Mouse (Mus musculus): Measurements from ENCODE around the gene Tuba1a.

DNA sequence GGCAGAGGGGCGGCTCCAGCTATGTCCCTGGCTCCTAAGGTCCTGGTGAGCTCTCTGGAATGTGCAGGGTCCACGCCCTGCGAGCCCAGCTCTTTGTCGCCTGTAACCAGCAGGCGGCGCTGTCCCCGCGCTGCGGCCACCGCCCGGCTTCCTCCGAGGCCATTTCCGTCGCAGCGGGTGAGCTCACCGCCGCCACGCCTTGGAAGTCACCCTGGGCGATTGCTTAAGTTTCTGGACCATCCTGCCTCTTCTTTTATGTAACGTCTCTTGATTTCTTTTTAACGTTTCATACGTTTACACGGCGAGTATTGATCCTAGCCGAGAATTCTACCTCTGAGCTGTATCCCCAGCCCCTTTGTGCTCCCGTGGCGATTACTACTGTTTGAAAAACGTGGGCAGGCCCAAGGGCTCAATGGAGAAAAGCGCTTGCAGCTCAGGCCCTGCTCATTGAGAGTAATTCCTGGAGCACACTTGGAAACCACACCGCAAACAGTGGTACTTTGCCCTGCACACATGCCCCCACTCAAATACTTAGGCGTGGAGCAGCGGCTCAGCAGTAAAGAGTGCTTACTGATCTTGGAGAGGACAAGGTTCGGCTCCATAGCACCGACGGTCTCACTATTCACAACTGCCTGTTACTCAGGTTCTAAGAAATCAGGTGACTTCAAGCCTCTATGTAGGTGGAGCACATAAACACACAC is 39.7 kb upstream of the Tuba1a start:
- TF ChIP-seq KAT2A (IDR thresholded peaks at IDR 0.05; ENCODE audit: insufficient replicate concordance, low read length) = no peak
- TF ChIP-seq CTCF (conservative IDR thresholded peaks at IDR 0.05 in 1 of 2, IDR thresholded peaks at IDR 0.05 in 1 of 2; ENCODE audit: low read depth in 2 of 2, low read length in 2 of 2) = peak; percentile 95 to 96
- TF ChIP-seq ETS1 (conservative IDR thresholded peaks at IDR 0.05; ENCODE audit: low read depth, low read length) = no peak; the same call in 1 of the 2 replicates
- TF ChIP-seq HCFC1 (IDR thresholded peaks at IDR 0.05; ENCODE audit: low read depth, low read length) = peak; percentile 89
- TF ChIP-seq MEF2A (IDR thresholded peaks at IDR 0.05; ENCODE audit: borderline replicate concordance, low read depth, low read length) = peak; percentile 58
- TF ChIP-seq NRF1 (IDR thresholded peaks at IDR 0.05; ENCODE audit: low read depth, low read length) = peak; percentile 23; the same call in 1 of the 2 replicates
- TF ChIP-seq E2F4 (IDR thresholded peaks at IDR 0.05; ENCODE audit: insufficient replicate concordance, low read depth, low read length) = no peak
- TF ChIP-seq JUN (IDR thresholded peaks at IDR 0.05; ENCODE audit: insufficient read depth, low read depth, low read length) = no peak
- peak; percentile 79 for TF ChIP-seq POLR2A (IDR thresholded peaks at IDR 0.05; ENCODE audit: low read depth, low read length)
- no peak for TF ChIP-seq CHD2 (IDR thresholded peaks at IDR 0.05; ENCODE audit: low read length)
- TF ChIP-seq ZKSCAN1 (IDR thresholded peaks at IDR 0.05; ENCODE audit: borderline replicate concordance, low read depth, low read length) = no peak
- peak; percentile 89 for TF ChIP-seq NELFE (IDR thresholded peaks at IDR 0.05; ENCODE audit: low read depth, low read length)
- no peak for TF ChIP-seq USF1 (IDR thresholded peaks at IDR 0.05; ENCODE audit: low read depth, low read length)
- TF ChIP-seq BHLHE40 (IDR thresholded peaks at IDR 0.05; ENCODE audit: low read depth, low read length) = peak; percentile 31; the same call in 1 of the 2 replicates

Data from CH12.LX (cell line).